Mouse (Mus musculus) embryonic fibroblast, embryonic 13.5 days (primary cell): Measurements from ENCODE around the gene Mndal. TPM values are rescaled to one million over a fixed set of nuclear protein-coding genes. Genes with fewer than 3 reads are reported as not detected.
"Not testable (repeated sequence)": the region's sequence is repeated elsewhere in the genome, so short reads cannot be mapped to it uniquely, and the experiment has no call there.

ENCODE experiments used
- H3K27ac ChIP-seq: 2 replicates; pipeline ENCODE4 v1.5.1; 2012; ENCODE audit warnings: low read length, control low read depth, inconsistent platforms; ENCODE audit not compliant: insufficient read depth
- H3K4me1 ChIP-seq: 2 replicates; pipeline ENCODE4 v1.6.1; 2011; ENCODE audit warnings: low read length; ENCODE audit not compliant: control insufficient read depth, insufficient read depth
- H3K4me3 ChIP-seq: 2 replicates; pipeline ENCODE4 v1.5.1; 2011; ENCODE audit warnings: mild to moderate bottlenecking, control low read depth, low read length; ENCODE audit not compliant: insufficient read depth
- CTCF ChIP-seq: IDR thresholded peaks from 2 replicates; pipeline ENCODE4 v1.5.1; 2011; ENCODE audit warnings: mild to moderate bottlenecking, control low read depth, low read length, moderate library complexity, borderline replicate concordance; ENCODE audit not compliant: insufficient read depth
- POLR2A ChIP-seq: IDR thresholded peaks from 2 replicates; pipeline ENCODE4 v1.6.1; 2011; ENCODE audit warnings: low read depth, mild to moderate bottlenecking, control low read depth, low read length, moderate library complexity
- polyA plus RNA-seq: library from polyadenylated mRNA; stranded (reverse); fragments of >200 nt; gene quantifications from 2 replicates; pipeline ENCODE4 v1.2.4, GENCODE M21; 2011; ENCODE audit warnings: low read depth; ENCODE audit not compliant: missing spikeins, insufficient read length

The Mndal gene
- polyA plus RNA-seq, 1 experiment: 8.8 TPM

GRCm38 (mm10) chr1:173914559-173914958 is 27.7 kb downstream of the Mndal start:
- Histone ChIP-seq H3K27ac (peak overlapping the region; percentile 40; the same call in 1 of the 2 replicates), H3K4me1 (no peaks in the 10 kb centered on the region)
- TF ChIP-seq POLR2A (no peak), CTCF (no peak)

GRCm38 (mm10) chr1:173913256-173913791 is 29.0 kb downstream of the Mndal start:
- H3K27ac ChIP-seq: peak overlapping the region; percentile 94
- H3K4me1 ChIP-seq, H3K4me3 ChIP-seq: not testable (repeated sequence)

More at GRCm38 (mm10) chr1:173914559-173914958, 27.7 kb downstream of the Mndal start:
- no peak overlapping the region for H3K4me3 ChIP-seq

- peak; percentile 58 for TF ChIP-seq POLR2A
- H3K4me1 ChIP-seq: not testable (repeated sequence)
- Histone ChIP-seq H3K27ac (peak within 1 kb of the TSS; percentile 97), H3K4me3 (peak within 1 kb of the TSS; percentile 30)
These were observed 29.6 kb downstream of the Mndal start, which contains the start of gene Ifi211 for GRCm38 (mm10) chr1:173912548-173913255. Ifi211 (minus strand) TSS chr1:173913046.

- H3K4me3 ChIP-seq: peak overlapping the region; percentile 15
- TF ChIP-seq CTCF (no peak), POLR2A (no peak)
These were observed 30.4 kb downstream of the Mndal start for GRCm38 (mm10) chr1:173911808-173912464.

GRCm38 (mm10) chr1:173908390-173908789 is 33.9 kb downstream of the Mndal start:
- H3K4me3 ChIP-seq, H3K27ac ChIP-seq, H3K4me1 ChIP-seq: not testable (repeated sequence)

More at GRCm38 (mm10) chr1:173911808-173912464, 30.4 kb downstream of the Mndal start:
- Histone ChIP-seq H3K27ac (no peak overlapping the region), H3K4me1 (no peaks in the 10 kb centered on the region)

GRCm38 (mm10) chr1:173905885-173906284 is 36.4 kb downstream of the Mndal start:
- not testable (repeated sequence) for H3K4me3 ChIP-seq, H3K4me1 ChIP-seq, H3K27ac ChIP-seq

GRCm38 (mm10) chr1:173889741-173890140 is 52.5 kb downstream of the Mndal start:
- H3K27ac ChIP-seq, H3K4me3 ChIP-seq: not testable (repeated sequence)

GRCm38 (mm10) chr1:173887026-173887787 is 55.1 kb downstream of the Mndal start:
- not testable (repeated sequence) for H3K4me3 ChIP-seq, H3K27ac ChIP-seq, H3K4me1 ChIP-seq

More at GRCm38 (mm10) chr1:173889741-173890140, 52.5 kb downstream of the Mndal start:
- not testable (repeated sequence) for H3K4me1 ChIP-seq

GRCm38 (mm10) chr1:173880004-173880666 is 62.2 kb downstream of the Mndal start:
- H3K4me3 ChIP-seq, H3K4me1 ChIP-seq: not testable (repeated sequence)

GRCm38 (mm10) chr1:173879225-173879987 is 62.9 kb downstream of the Mndal start:
- not testable (repeated sequence) for H3K4me1 ChIP-seq, H3K4me3 ChIP-seq, H3K27ac ChIP-seq

More at GRCm38 (mm10) chr1:173880004-173880666, 62.2 kb downstream of the Mndal start:
- H3K27ac ChIP-seq: not testable (repeated sequence)

- H3K27ac ChIP-seq, H3K4me3 ChIP-seq, H3K4me1 ChIP-seq: not testable (repeated sequence)
These were observed 64.0 kb downstream of the Mndal start for GRCm38 (mm10) chr1:173878264-173878663.

- not testable (repeated sequence) for H3K4me1 ChIP-seq, H3K27ac ChIP-seq, H3K4me3 ChIP-seq
These were observed 65.2 kb downstream of the Mndal start for GRCm38 (mm10) chr1:173877125-173877524.

- not testable (repeated sequence) for H3K27ac ChIP-seq, H3K4me3 ChIP-seq, H3K4me1 ChIP-seq
These were observed 73.7 kb downstream of the Mndal start for GRCm38 (mm10) chr1:173868586-173868985.
